Mouse (Mus musculus) heart, embryonic 12.5 days (tissue): ENCODE results near the gene Dse. TPM values are rescaled to one million over a fixed set of nuclear protein-coding genes. Genes with fewer than 3 reads are reported as not detected.
A peak's percentile ranks its signal among the peaks of the same experiment; 100 is the strongest.

ENCODE experiments used
- ATAC-seq: fragments of 200-750 bp; cut with Nextera tagmentation; 2 replicates; pipeline ENCODE4 v1.8.0; 2017; ENCODE audit warnings: moderate TSS enrichment, moderate library complexity; ENCODE audit not compliant: insufficient number of reproducible peaks, low FRiP score
- H3K27ac ChIP-seq: fragments of 300-500 bp; sonication (generic); 2 replicates; pipeline ENCODE4 v1.5.1; 2016; ENCODE audit warnings: mild to moderate bottlenecking, moderate library complexity; ENCODE audit not compliant: poor library complexity, severe bottlenecking
- H3K27me3 ChIP-seq: fragments of 300-500 bp; sonication (generic); replicated peaks from 2 replicates; pipeline ENCODE4 v1.6.1; 2016; ENCODE audit warnings: mild to moderate bottlenecking, moderate library complexity
- H3K36me3 ChIP-seq: fragments of 300-500 bp; sonication (generic); 2 replicates; pipeline ENCODE4 v1.6.1; 2016; ENCODE audit warnings: mild to moderate bottlenecking, moderate library complexity
- H3K4me1 ChIP-seq: fragments of 300-500 bp; sonication (generic); replicated peaks from 2 replicates; pipeline ENCODE4 v1.6.1; 2016; ENCODE audit warnings: mild to moderate bottlenecking
- H3K4me2 ChIP-seq: fragments of 300-500 bp; sonication (generic); 2 replicates; pipeline ENCODE4 v1.6.1; 2016; ENCODE audit warnings: mild to moderate bottlenecking, moderate library complexity
- H3K4me3 ChIP-seq: fragments of 300-500 bp; sonication (generic); 2 replicates; pipeline ENCODE4 v1.5.1; 2016; ENCODE audit warnings: mild to moderate bottlenecking
- H3K9ac ChIP-seq: fragments of 300-500 bp; sonication (generic); 2 replicates; pipeline ENCODE4 v1.6.1; 2016; ENCODE audit warnings: mild to moderate bottlenecking, moderate library complexity
- H3K9me3 ChIP-seq: fragments of 300-500 bp; sonication (generic); replicated peaks from 2 replicates; pipeline ENCODE4 v1.6.1; 2016; ENCODE audit warnings: mild to moderate bottlenecking, moderate library complexity
- WGBS: fragments of 180-500 bp; shearing (Covaris S2); methylation state at CpG from one replicate; pipeline ENCODE4 v1.1.7; 2016; 5-methylcytosine and 5-hydroxymethylcytosine counted together
- polyA plus RNA-seq: library from polyadenylated mRNA; unstranded; fragments of >200 nt; fragmentation: Nextera tagmentation; extraction: Ambion mirVana; gene quantifications from 2 replicates; pipeline ENCODE4 v1.2.1, GENCODE M21; 2016

Gene Dse
- polyA plus RNA-seq, 1 experiment from 2014 or later = 22.0 TPM

- Histone ChIP-seq H3K36me3 (no peaks in the 10 kb centered on the region), H3K27me3 (no peaks in the 10 kb centered on the region), H3K27ac (no peak overlapping the region), H3K4me3 (no peak overlapping the region), H3K9me3 (no peaks in the 10 kb centered on the region), H3K4me1 (peaks cover 7% of the 10 kb centered on the region), H3K4me2 (no peak overlapping the region), H3K9ac (no peak overlapping the region)
- ATAC-seq = no peak
- 38% methylated on average over 5 of the region's 5 CpGs for WGBS
Measured at GRCm38 (mm10) chr10:34230121-34230675, 22.7 kb upstream of the Dse start.

DNA sequence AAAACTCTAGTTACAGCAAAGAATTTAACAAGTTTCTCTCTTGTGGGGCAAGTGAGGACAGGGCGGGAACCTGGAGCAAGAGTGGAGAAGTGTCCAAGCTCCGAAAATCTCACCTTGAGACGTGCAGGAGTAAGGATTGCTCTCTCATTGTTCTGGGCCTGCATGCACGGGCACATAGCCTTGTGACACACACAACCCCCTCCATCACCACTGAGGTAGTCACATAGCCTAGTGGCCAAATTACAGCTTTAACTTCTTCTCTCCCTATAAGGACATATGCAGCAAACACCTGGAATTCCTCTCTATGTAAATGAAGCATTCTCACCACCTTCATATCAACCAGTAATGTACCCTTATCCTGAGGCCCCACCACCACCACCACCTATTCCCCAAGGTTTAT lies 22.0 kb upstream of the Dse start:
- Histone ChIP-seq H3K4me2 (no peak overlapping the region), H3K36me3 (no peaks in the 10 kb centered on the region), H3K9me3 (no peaks in the 10 kb centered on the region), H3K27ac (no peak overlapping the region), H3K4me3 (no peak overlapping the region), H3K27me3 (no peaks in the 10 kb centered on the region), H3K4me1 (peaks cover 9% of the 10 kb centered on the region), H3K9ac (no peak overlapping the region)
- WGBS = 71% methylated on average over 4 of the region's 4 CpGs
- ATAC-seq = no peak

- Histone ChIP-seq H3K27me3 (no peaks in the 10 kb centered on the region), H3K4me1 (peaks cover 11% of the 10 kb centered on the region), H3K9ac (no peak overlapping the region), H3K4me2 (no peak overlapping the region), H3K9me3 (no peaks in the 10 kb centered on the region), H3K36me3 (no peaks in the 10 kb centered on the region), H3K4me3 (no peak overlapping the region), H3K27ac (no peak overlapping the region)
- peak; percentile 39; the same call in 1 of the 2 replicates for ATAC-seq
- 24% methylated on average over 3 of the region's 3 CpGs for WGBS
Measured at GRCm38 (mm10) chr10:34223660-34224059, 16.1 kb upstream of the Dse start.

DNA sequence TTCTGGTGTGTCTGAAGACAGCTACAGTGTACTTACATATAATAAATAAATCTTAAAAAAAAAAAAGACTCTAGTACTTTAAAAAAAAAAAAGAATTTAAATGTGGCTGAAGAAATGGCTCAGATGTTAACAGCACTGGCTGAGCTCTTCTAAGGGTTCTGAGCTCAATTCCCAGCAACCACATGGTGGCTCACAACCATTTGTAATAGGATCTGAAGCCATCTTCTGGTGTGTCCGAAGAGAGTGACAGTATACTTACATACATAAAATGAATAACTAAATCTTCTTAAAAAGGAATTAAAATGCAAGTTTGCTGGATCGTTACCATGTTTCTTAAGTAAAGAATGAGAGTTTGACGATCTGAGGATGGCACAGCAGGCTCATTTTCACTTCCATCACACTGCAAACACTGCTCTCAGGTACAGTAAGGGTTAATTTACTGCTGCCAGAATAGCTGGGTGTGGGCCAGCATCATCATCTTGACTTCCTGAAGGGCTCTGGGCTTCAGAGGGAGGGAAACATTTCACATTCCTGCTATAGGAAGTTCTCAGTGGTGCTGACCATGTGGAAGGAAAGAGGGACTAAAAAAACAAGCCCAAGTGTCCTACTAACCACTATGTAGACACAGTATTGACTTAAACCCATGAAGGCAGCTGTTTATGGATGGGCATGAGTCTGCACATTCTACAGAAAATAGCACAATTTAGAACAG lies 14.6 kb upstream of the Dse start:
- Histone ChIP-seq H3K27me3 (no peaks in the 10 kb centered on the region), H3K4me2 (no peak overlapping the region), H3K9ac (no peak overlapping the region), H3K4me3 (no peak overlapping the region), H3K36me3 (no peaks in the 10 kb centered on the region), H3K9me3 (no peaks in the 10 kb centered on the region), H3K4me1 (peaks cover 11% of the 10 kb centered on the region), H3K27ac (no peak overlapping the region)
- ATAC-seq = peak; percentile 67; the same call in 1 of the 2 replicates
- 49% methylated on average over 3 of the region's 3 CpGs for WGBS

DNA sequence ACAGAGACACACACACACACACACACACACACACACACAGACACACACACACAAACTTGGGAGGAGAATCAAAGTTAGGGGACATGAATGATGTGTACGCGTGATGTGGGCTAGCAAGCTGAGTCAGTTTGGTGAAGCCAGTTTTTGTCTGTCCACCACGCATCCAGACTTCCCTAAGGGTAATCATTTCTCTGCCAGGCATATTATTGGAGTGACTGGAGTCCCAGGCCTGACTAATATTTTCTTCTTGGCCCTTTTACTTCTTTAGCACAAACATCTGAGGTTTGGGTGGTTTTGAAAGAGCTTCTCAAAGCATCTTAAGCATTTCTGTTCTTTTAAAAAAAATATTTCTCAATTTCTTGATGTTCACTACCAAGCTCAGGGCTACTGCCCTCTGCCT lies 10.7 kb upstream of the Dse start:
- H3K27ac ChIP-seq = no peak overlapping the region
- H3K9me3 ChIP-seq = no peaks in the 10 kb centered on the region
- no peak overlapping the region for H3K9ac ChIP-seq
- 0 out of 2 replicates have a peak, but pooled peaks cover 9% of the 10 kb centered on the region for H3K4me1 ChIP-seq
- H3K4me2 ChIP-seq = no peak overlapping the region
- H3K27me3 ChIP-seq = no peaks in the 10 kb centered on the region
- no peak for ATAC-seq
- no peak overlapping the region for H3K4me3 ChIP-seq
- no peaks in the 10 kb centered on the region for H3K36me3 ChIP-seq
- 81% methylated on average over 3 of the region's 3 CpGs for WGBS

- Histone ChIP-seq H3K4me3 (no peak overlapping the region), H3K27ac (no peak overlapping the region), H3K4me2 (no peak overlapping the region), H3K36me3 (no peaks in the 10 kb centered on the region), H3K4me1 (0 out of 2 replicates have a peak, but pooled peaks cover 5% of the 10 kb centered on the region), H3K9me3 (no peaks in the 10 kb centered on the region), H3K9ac (no peak overlapping the region), H3K27me3 (no peaks in the 10 kb centered on the region)
- 76% methylated on average over 1 of the region's 1 CpGs for WGBS
- ATAC-seq = no peak
Measured at GRCm38 (mm10) chr10:34215667-34216066, 8.2 kb upstream of the Dse start.

DNA sequence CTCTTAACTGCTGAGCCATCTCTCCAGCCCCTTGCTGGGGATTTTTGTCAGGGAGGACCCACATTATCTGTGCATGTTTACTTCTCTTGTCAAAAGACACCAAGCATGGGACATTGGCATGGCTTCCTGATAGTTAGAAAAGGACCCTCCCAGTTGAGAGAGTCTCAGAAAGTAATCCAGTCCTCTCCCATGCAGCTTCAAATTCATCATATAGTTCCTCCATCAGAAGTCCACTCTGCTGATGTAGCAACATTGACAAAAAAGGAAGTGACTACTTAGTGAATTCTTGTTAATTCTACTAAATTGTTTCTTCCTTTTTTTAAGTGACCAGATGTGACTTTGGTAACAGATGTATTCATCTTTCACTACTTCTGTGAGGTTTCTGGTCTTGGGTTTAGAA lies 2.4 kb upstream of the Dse start:
- H3K9me3 ChIP-seq = no peaks in the 10 kb centered on the region
- no peaks in the 10 kb centered on the region for H3K36me3 ChIP-seq
- no peak overlapping the region for H3K27ac ChIP-seq
- no peak overlapping the region for H3K4me2 ChIP-seq
- no peak overlapping the region for H3K4me3 ChIP-seq
- no peak for ATAC-seq
- peaks cover 8% of the 10 kb centered on the region; the same call in 1 of the 2 replicates for H3K4me1 ChIP-seq
- H3K9ac ChIP-seq = no peak overlapping the region
- no peaks in the 10 kb centered on the region for H3K27me3 ChIP-seq

DNA sequence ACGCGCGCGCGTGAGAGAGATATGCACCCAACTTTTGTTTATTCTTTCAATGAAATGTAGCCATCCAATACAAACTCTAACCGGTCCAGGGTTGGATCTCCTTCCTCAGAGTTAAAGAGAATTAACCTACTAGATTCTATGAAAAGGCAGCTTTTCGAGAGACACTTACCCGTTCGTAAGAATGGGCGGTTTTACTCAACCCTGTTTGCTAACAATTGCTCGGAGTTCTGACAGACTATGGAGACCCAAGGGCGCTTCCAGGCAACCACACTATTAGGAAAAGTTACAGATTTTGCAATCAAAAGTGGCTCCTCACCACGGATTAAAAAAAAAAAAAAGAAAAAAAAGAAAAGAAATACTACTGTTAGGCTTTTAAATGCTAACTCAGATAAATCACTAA lies 516 bp upstream of the Dse start:
- Histone ChIP-seq H3K4me1 (peaks cover 5% of the 10 kb centered on the region; the same call in 1 of the 2 replicates), H3K27ac (peak overlapping the region; percentile 91), H3K4me2 (peak overlapping the region; percentile 83), H3K36me3 (no peaks in the 10 kb centered on the region), H3K9me3 (no peaks in the 10 kb centered on the region), H3K4me3 (peak overlapping the region; percentile 74), H3K9ac (peak overlapping the region; percentile 82), H3K27me3 (no peaks in the 10 kb centered on the region)
- ATAC-seq = no peak
- 4% methylated on average over 13 of the region's 13 CpGs for WGBS

DNA sequence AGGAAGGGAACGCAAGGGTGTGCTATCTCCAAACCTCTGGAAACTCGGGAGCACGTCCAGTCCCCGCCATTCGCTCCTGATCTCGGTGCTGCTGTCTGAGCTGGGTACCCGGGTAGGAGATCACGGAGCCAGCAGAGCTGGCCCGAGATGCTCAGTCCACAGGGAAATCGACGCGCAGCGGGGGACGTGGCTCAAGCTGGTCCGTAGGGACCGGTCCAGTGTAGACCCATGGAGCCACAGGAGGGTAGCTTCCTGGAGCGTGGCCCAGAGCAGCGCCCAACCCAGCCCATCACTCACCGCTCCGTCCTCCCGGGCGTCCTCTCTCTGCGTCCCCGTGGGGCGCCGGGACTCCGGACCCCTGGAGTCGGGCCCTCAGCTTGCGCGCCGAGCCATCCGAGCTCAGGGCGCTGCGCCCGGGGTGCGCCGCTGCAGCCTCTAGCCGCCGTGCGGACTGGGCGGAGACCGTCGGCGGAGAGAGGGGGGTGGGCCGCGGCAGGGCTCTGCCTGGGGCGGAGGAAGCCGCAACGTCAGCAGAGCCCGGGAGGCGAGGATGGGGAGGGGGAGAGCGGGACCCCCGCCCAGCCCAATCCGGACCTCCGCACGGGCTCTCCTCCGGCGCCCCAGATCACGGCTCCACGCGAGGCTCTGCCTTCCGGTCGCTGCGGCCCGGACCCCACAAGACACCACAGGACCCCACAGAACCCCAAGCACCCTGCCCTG lies 572 bp downstream of the Dse start:
- WGBS = under 1% methylated on average over 53 of the region's 65 CpGs
- H3K27me3 ChIP-seq = no peaks in the 10 kb centered on the region
- peak overlapping the region; percentile 74 for H3K4me3 ChIP-seq
- peak overlapping the region; percentile 82 for H3K9ac ChIP-seq
- H3K9me3 ChIP-seq = no peaks in the 10 kb centered on the region
- peak overlapping the region; percentile 83 for H3K4me2 ChIP-seq
- H3K27ac ChIP-seq = peak overlapping the region; percentile 91
- H3K4me1 ChIP-seq = peaks cover 5% of the 10 kb centered on the region; the same call in 1 of the 2 replicates
- H3K36me3 ChIP-seq = no peaks in the 10 kb centered on the region
- ATAC-seq = peak; percentile 93

GRCm38 (mm10) chr10:34206436-34206782 lies 1.1 kb downstream of the Dse start:
- peaks cover 5% of the 10 kb centered on the region; the same call in 1 of the 2 replicates for H3K4me1 ChIP-seq
- no peak; the same call in 1 of the 2 replicates for ATAC-seq
- no peaks in the 10 kb centered on the region for H3K36me3 ChIP-seq
- H3K4me2 ChIP-seq = peak overlapping the region; percentile 83
- peak overlapping the region; percentile 91 for H3K27ac ChIP-seq
- WGBS = under 1% methylated on average over 15 of the region's 15 CpGs
- no peaks in the 10 kb centered on the region for H3K27me3 ChIP-seq
- no peaks in the 10 kb centered on the region for H3K9me3 ChIP-seq
- H3K9ac ChIP-seq = peak overlapping the region; percentile 82
- H3K4me3 ChIP-seq = peak overlapping the region; percentile 74

- H3K4me1 ChIP-seq = peaks cover 7% of the 10 kb centered on the region; the same call in 1 of the 2 replicates
- no peaks in the 10 kb centered on the region for H3K9me3 ChIP-seq
- no peaks in the 10 kb centered on the region for H3K27me3 ChIP-seq
- no peak overlapping the region for H3K4me3 ChIP-seq
- no peak overlapping the region for H3K27ac ChIP-seq
- no peak for ATAC-seq
- 88% methylated on average over 1 of the region's 1 CpGs for WGBS
- peak overlapping the region; percentile 38; the same call in 1 of the 2 replicates for H3K4me2 ChIP-seq
- no peaks in the 10 kb centered on the region for H3K36me3 ChIP-seq
- H3K9ac ChIP-seq = no peak overlapping the region
Measured at GRCm38 (mm10) chr10:34205825-34206224, 1.7 kb downstream of the Dse start.
